Mouse (Mus musculus): ENCODE measurements around the gene Ryr3. TPM values are rescaled to one million over a fixed set of nuclear protein-coding genes. Genes with fewer than 3 reads are reported as not detected.
A peak's percentile ranks its signal among the peaks of the same experiment; 100 is the strongest.

The Ryr3 gene
- polyA plus RNA-seq, 1 experiment from 2014 or later, result 5.6 TPM

DNA sequence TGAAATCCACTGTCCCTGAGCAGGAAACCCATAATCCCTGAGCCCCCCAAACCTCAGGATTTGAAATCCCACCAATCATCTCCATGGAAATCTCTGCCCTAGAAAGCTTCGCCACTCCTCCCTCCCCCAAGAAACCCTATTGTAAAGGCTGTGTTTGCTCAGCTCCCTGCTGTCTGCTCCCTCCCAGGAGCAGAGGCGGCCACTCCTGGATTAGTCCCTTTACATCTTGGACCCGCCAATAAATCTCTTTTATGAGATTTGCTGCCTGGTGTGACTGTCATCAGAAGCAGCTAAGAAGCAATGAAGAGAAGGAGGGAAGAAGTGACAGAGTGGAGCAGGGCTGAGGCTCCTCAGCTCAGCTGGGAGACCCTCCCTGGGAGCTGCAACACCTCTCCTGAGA is 599.7 kb downstream of the Ryr3 start:
- Histone ChIP-seq H3K9ac (replicated peaks) (no peak overlapping the region), H3K36me3 (no peaks in the 10 kb centered on the region), H3K27me3 (replicated peaks) (no peaks in the 10 kb centered on the region), H3K9me3 (replicated peaks) (no peaks in the 10 kb centered on the region), H3K4me1 (no peaks in the 10 kb centered on the region), H3K27ac (replicated peaks) (no peak overlapping the region), H3K4me2 (no peak overlapping the region), H3K4me3 (replicated peaks) (no peak overlapping the region)
- 7% methylated on average over 3 of the region's 3 CpGs for WGBS
- no peak for ATAC-seq (ENCODE audit: low FRiP score)

DNA sequence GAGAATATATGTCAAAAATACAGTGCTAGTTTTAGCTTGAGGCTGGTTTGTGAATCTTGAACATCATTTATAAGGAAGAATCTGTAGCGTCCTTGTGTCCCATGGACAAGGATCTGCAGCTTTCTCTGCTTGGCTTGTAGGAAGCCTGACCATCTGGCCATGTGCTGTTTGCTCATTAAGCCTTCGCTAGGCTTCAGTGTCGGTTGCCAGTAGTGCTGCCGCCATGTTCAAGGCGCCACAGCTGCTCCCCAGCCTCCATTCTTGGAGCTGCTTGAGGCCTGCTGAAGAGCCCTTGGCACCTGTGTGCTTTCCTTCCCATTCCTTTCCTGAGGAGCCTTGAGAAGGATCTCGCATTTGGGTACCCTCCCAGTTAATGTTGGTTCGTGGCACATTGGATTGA is 602.5 kb downstream of the Ryr3 start:
- Histone ChIP-seq H3K27me3 (replicated peaks) (no peaks in the 10 kb centered on the region), H3K9me3 (replicated peaks) (no peaks in the 10 kb centered on the region), H3K4me2 (no peak overlapping the region), H3K4me3 (replicated peaks) (no peak overlapping the region), H3K4me1 (no peaks in the 10 kb centered on the region), H3K36me3 (no peaks in the 10 kb centered on the region), H3K9ac (replicated peaks) (no peak overlapping the region), H3K27ac (replicated peaks) (no peak overlapping the region)
- WGBS, result 91% methylated on average over 7 of the region's 7 CpGs
- no peak for ATAC-seq (ENCODE audit: low FRiP score)

DNA sequence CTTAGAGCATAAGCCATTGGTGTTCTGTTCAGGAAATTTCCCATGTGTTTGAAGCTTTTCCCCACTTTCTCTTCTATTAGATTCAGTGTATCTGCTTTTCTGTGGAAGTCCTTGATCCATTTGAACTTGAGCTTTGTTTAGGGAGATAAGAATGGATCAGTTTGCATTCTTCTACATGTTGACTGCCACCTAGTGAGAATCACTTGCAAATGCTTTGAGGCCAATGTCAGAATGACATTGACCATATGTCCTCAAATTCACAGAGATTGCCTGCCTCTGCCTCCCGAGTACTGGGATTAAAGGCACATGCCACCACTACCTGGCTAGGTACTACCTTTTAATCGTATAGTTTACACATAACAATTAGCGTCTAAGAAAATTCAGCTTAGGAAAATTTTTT is 604.3 kb downstream of the Ryr3 start:
- no peaks in the 10 kb centered on the region for H3K27me3 ChIP-seq (replicated peaks)
- 90% methylated on average over 3 of the region's 3 CpGs for WGBS

DNA sequence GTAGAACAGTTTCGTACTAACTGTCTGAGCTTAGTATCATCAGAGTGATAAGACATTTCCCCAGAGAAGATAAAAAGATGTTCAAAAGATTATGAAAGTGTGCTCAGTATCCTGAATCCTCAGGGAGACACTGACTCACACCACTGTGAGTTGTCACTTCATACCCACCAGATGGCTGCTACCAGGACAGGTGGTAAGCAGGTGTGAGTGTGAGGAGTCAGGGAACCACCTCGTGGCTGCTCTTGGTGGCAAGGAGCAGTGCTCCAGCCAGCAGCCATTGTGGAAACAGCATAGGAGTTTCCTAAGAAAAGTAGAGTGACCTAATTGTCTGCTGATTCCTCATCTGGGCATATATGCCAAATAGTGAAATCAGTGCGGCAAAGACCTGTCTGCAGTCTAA is 610.4 kb downstream of the Ryr3 start:
- Histone ChIP-seq H3K36me3 (no peaks in the 10 kb centered on the region), H3K4me3 (replicated peaks) (no peak overlapping the region), H3K9ac (replicated peaks) (no peak overlapping the region), H3K9me3 (replicated peaks) (no peaks in the 10 kb centered on the region), H3K27me3 (replicated peaks) (no peaks in the 10 kb centered on the region), H3K27ac (replicated peaks) (no peak overlapping the region), H3K4me1 (0 out of 2 replicates have a peak, but pooled peaks cover 2% of the 10 kb centered on the region), H3K4me2 (no peak overlapping the region)
- 86% methylated on average over 3 of the region's 3 CpGs for WGBS
- no peak for ATAC-seq (ENCODE audit: low FRiP score)

More for the DNA sequence above, 604.3 kb downstream of the Ryr3 start:
- H3K36me3 ChIP-seq, result no peaks in the 10 kb centered on the region
- ATAC-seq (ENCODE audit: low FRiP score), result no peak
- no peak overlapping the region for H3K27ac ChIP-seq (replicated peaks)
- no peak overlapping the region for H3K9ac ChIP-seq (replicated peaks)
- H3K4me2 ChIP-seq, result no peak overlapping the region
- H3K4me3 ChIP-seq (replicated peaks), result no peak overlapping the region
- H3K9me3 ChIP-seq (replicated peaks), result no peaks in the 10 kb centered on the region
- H3K4me1 ChIP-seq, result no peaks in the 10 kb centered on the region

DNA sequence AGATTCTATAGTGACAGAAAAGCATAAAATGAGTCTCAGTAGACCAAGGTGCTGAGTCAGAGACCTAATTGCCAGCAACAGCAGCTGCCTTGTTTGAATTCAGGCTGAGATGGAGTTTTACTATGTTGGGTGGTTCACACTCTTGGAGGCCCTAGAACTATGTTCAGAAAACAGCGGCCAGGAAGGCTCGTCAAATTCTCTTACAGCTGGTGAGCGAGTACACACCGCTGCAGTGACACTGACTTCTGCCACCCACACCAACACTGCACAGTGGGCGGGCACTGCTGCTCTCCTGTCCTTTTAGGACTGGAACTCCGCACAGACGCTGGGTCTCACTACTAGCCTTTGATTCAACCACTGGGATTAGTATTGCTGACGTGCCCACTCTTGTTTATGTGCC is 614.4 kb downstream of the Ryr3 start:
- ATAC-seq (ENCODE audit: low FRiP score), result no peak
- 74% methylated on average over 8 of the region's 8 CpGs for WGBS

DNA sequence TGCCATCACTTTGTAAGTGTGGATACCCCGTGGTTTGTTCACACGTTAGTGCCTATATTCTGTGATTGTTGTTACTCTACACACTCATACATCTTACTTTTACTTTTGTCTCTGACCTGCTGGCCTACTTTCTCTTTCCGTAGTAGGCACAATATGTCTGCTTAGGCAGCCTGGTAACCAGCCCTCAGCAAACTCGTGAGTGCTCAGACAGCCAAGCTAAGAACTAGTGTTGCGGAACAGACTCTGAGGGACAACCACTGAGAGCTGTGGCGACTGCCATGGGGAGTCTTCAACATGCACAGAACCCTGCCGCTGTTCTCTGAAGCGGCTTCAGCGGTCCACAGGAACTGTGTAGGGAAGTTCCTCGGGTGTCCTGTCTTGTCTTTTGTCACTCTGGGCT is 616.7 kb downstream of the Ryr3 start:
- ATAC-seq (ENCODE audit: low FRiP score), result no peak; the same call in 1 of the 2 replicates
- H3K36me3 ChIP-seq, result no peaks in the 10 kb centered on the region
- H3K4me3 ChIP-seq (replicated peaks), result no peak overlapping the region
- no peaks in the 10 kb centered on the region for H3K9me3 ChIP-seq (replicated peaks)
- no peak overlapping the region for H3K9ac ChIP-seq (replicated peaks)
- no peaks in the 10 kb centered on the region for H3K27me3 ChIP-seq (replicated peaks)
- WGBS, result 72% methylated on average over 10 of the region's 10 CpGs
- 0 out of 2 replicates have a peak, but pooled peaks cover 2% of the 10 kb centered on the region for H3K4me1 ChIP-seq
- no peak overlapping the region for H3K4me2 ChIP-seq
- H3K27ac ChIP-seq (replicated peaks), result no peak overlapping the region

More for the DNA sequence above, 614.4 kb downstream of the Ryr3 start:
- Histone ChIP-seq H3K4me1 (0 out of 2 replicates have a peak, but pooled peaks cover 2% of the 10 kb centered on the region), H3K9me3 (replicated peaks) (no peaks in the 10 kb centered on the region), H3K9ac (replicated peaks) (no peak overlapping the region), H3K27ac (replicated peaks) (no peak overlapping the region), H3K36me3 (no peaks in the 10 kb centered on the region), H3K4me3 (replicated peaks) (no peak overlapping the region), H3K4me2 (no peak overlapping the region), H3K27me3 (replicated peaks) (no peaks in the 10 kb centered on the region)

DNA sequence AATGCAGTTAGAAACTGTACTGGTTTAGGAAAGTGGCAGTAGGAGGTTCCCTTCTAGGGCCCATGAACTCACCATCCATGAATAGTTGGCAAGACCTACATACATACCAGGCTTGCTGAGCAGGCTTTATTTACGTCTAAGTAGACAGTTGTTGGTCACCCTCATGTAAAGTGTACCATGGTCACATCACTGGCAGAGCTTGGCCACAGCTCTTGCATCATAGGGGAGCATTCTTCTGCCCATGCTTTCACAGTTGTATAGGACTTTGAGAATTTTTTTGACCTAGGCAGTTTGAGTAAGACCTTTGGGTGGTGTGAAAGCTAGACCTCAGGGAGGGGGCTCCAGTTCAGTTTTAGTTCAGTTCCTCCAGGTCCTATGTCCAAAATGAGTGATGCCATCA is 619.8 kb downstream of the Ryr3 start:
- WGBS, result 93% methylated on average over 1 of the region's 1 CpGs
- no peak for ATAC-seq (ENCODE audit: low FRiP score)
- Histone ChIP-seq H3K9ac (replicated peaks) (no peak overlapping the region), H3K36me3 (no peaks in the 10 kb centered on the region), H3K4me1 (no peaks in the 10 kb centered on the region), H3K27me3 (replicated peaks) (no peaks in the 10 kb centered on the region), H3K4me2 (no peak overlapping the region), H3K4me3 (replicated peaks) (no peak overlapping the region), H3K27ac (replicated peaks) (no peak overlapping the region), H3K9me3 (replicated peaks) (no peaks in the 10 kb centered on the region)

DNA sequence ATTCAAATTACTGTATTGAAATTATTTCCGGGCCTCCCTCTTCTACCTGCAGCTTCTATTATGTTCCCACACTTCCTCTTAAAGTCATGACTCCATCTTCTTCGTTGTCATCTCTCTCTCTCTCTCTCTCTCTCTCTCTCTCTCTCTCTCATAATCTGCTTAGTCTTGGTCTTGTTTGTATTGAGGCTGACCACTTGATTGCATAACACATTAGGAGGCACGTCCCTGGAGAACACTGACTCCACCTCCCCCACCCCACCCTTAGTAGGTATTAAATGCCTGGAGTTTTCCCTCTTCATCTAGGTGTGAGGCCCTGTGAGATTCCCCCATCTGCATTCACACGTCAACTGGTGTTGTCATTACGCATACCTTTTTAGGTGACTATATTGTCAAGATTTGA is 620.5 kb downstream of the Ryr3 start:
- Histone ChIP-seq H3K4me2 (no peak overlapping the region), H3K27me3 (replicated peaks) (no peaks in the 10 kb centered on the region), H3K4me3 (replicated peaks) (no peak overlapping the region), H3K9ac (replicated peaks) (no peak overlapping the region), H3K27ac (replicated peaks) (no peak overlapping the region), H3K4me1 (peaks cover 3% of the 10 kb centered on the region; the same call in 1 of the 2 replicates), H3K36me3 (no peaks in the 10 kb centered on the region), H3K9me3 (replicated peaks) (no peaks in the 10 kb centered on the region)
- ATAC-seq (ENCODE audit: low FRiP score), result no peak
- 84% methylated on average over 5 of the region's 5 CpGs for WGBS

DNA sequence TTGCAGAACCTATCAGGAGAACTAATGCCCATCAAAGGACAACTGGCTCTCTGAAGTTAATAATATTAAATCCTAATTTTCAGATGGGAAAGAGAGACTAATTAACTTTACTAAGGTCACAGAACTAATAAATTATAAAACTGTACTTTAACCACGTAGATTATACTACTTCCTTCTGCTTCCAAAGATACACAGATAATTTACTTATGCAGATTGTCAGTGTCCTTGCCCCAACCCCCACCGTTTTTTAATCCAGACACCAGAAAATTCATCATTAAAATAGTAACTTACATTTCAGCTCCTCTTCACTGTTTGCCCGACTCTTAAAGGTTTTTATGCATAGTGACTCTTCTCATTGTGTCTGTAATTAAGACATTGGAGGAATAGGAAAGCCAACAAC is 621.1 kb downstream of the Ryr3 start:
- no peaks in the 10 kb centered on the region for H3K27me3 ChIP-seq (replicated peaks)
- H3K9me3 ChIP-seq (replicated peaks), result no peaks in the 10 kb centered on the region
- no peak overlapping the region for H3K27ac ChIP-seq (replicated peaks)
- H3K4me2 ChIP-seq, result no peak overlapping the region
- H3K4me1 ChIP-seq, result peaks cover 4% of the 10 kb centered on the region; the same call in 1 of the 2 replicates
- ATAC-seq (ENCODE audit: low FRiP score), result no peak
- no peak overlapping the region for H3K9ac ChIP-seq (replicated peaks)
- no peak overlapping the region for H3K4me3 ChIP-seq (replicated peaks)
- 86% methylated on average over 3 of the region's 3 CpGs for WGBS
- no peaks in the 10 kb centered on the region for H3K36me3 ChIP-seq

DNA sequence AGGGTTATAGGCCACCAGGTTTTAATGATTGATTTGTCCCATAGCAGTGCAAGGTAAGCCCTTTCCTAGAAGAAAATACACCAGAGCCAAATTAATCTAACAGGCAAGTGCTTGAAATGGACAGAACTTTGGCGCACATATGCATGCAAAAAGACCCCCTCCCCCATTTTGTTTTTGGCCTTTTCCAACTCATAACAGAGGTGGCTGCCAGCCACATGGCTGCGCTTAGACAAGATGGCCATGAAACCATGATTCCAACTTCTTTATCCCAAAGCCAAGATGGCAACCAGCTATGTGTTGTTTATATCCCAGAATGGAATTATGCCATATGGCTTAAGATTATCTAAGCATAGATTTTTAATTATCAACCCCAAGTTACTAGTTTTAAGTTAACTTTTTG is 623.1 kb downstream of the Ryr3 start:
- Histone ChIP-seq H3K9me3 (replicated peaks) (no peaks in the 10 kb centered on the region), H3K27ac (replicated peaks) (no peak overlapping the region), H3K4me3 (replicated peaks) (no peak overlapping the region), H3K4me2 (no peak overlapping the region), H3K9ac (replicated peaks) (no peak overlapping the region), H3K36me3 (no peaks in the 10 kb centered on the region), H3K4me1 (peaks cover 4% of the 10 kb centered on the region; the same call in 1 of the 2 replicates), H3K27me3 (replicated peaks) (no peaks in the 10 kb centered on the region)
- 96% methylated on average over 2 of the region's 2 CpGs for WGBS
- no peak for ATAC-seq (ENCODE audit: low FRiP score)

DNA sequence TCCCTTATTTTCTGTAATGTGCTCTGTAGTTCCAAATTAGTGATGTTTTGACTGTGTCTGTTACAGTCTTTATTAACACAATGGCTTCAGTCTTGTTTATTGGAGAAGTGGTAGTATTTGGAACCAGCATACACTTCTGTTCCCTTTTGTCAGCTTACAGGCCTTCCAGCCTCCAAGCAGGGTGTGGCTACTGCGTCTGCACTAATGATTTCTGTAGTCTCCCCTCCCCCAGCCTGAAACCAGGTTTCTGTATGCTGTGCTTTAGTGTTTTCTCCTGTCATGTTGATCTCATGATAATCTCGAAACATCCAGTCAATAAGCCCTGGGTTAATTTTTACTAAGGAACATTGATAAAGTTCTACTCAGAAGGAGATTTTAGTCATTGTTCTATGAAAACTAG is 623.6 kb downstream of the Ryr3 start:
- no peak for ATAC-seq (ENCODE audit: low FRiP score)
- Histone ChIP-seq H3K4me2 (no peak overlapping the region), H3K9ac (replicated peaks) (no peak overlapping the region), H3K27ac (replicated peaks) (no peak overlapping the region), H3K36me3 (no peaks in the 10 kb centered on the region), H3K27me3 (replicated peaks) (no peaks in the 10 kb centered on the region), H3K4me1 (peaks cover 4% of the 10 kb centered on the region; the same call in 1 of the 2 replicates), H3K4me3 (replicated peaks) (no peak overlapping the region), H3K9me3 (replicated peaks) (no peaks in the 10 kb centered on the region)
- 70% methylated on average over 2 of the region's 2 CpGs for WGBS

DNA sequence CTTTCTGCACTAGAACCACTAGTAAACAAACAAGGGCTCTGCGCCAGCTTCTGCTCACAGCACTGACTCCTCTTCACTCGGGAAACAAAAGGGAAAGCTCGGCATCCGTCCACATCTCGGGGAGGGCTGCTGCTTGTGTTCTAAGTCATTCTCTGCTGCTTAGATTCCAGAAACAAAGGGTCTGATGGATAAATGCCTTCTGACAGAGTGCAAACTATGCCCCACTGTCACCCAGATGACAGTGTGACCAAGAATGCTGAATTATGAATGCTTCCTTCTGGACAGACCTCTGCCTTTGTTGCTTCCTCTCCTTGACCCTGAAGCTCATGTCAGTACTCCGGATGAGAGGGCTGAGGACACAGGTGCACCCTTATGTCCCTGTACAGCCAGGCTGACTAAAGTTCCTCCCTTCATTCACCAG is 625.4 kb downstream of the Ryr3 start:
- 25% methylated on average over 6 of the region's 6 CpGs for WGBS
- H3K36me3 ChIP-seq, result no peaks in the 10 kb centered on the region
- peaks cover 4% of the 10 kb centered on the region; the same call in 1 of the 2 replicates for H3K4me1 ChIP-seq
- H3K4me2 ChIP-seq, result peak overlapping the region; percentile 15; the same call in 1 of the 2 replicates
- ATAC-seq (ENCODE audit: low FRiP score), result no peak
- H3K4me3 ChIP-seq (replicated peaks), result no peak overlapping the region
- H3K9me3 ChIP-seq (replicated peaks), result no peaks in the 10 kb centered on the region
- H3K27me3 ChIP-seq (replicated peaks), result no peaks in the 10 kb centered on the region
- no peak overlapping the region for H3K9ac ChIP-seq (replicated peaks)
- H3K27ac ChIP-seq (replicated peaks), result no peak overlapping the region

DNA sequence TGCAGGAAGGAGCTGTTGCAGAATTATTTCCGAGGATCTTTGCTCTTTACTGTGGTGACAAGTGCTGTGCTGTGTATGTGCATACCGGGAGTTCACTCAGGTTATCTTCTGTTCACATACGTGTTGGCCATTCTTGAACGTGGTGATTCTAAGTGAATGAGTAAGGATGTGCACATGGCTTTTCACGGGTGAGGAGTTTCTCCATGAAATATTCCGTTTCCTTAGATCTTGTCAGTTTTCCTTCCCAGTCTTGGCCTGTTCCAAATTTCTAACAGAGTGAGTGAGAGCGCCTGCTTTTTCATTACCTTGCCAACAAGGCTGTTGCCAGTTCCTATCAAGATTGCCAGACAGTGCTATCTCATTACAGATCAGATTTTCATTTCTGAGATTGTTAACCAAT is 625.9 kb downstream of the Ryr3 start:
- Histone ChIP-seq H3K36me3 (no peaks in the 10 kb centered on the region), H3K27me3 (replicated peaks) (no peaks in the 10 kb centered on the region), H3K4me3 (replicated peaks) (no peak overlapping the region), H3K4me2 (no peak overlapping the region), H3K27ac (replicated peaks) (no peak overlapping the region), H3K9me3 (replicated peaks) (no peaks in the 10 kb centered on the region), H3K4me1 (peaks cover 4% of the 10 kb centered on the region; the same call in 1 of the 2 replicates), H3K9ac (replicated peaks) (no peak overlapping the region)
- WGBS, result 70% methylated on average over 7 of the region's 7 CpGs
- 0 out of 2 replicates have a peak, but pooled peaks have one; percentile 5 for ATAC-seq (ENCODE audit: low FRiP score)
